Mouse (Mus musculus): ENCODE data around the gene Pam16.

DNA sequence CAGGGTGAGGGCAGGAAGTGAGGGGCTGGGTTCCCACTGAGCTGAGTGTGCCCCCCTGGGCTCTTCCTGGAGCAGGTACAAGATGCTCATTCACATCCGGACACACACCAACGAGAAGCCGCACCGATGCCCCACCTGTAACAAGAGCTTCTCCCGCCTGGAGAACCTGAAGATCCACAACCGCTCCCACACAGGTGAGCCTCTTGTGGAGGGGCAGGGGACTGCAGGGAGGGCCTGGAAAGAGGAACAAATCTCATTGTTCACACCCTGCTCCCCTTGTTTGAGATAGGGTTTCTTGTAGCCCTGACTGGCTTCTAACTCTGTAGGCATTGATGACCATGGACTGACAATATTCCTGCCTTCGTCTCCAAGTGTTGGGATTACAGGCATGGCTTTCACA is 13.1 kb downstream of the Pam16 start:
- no peak for TF ChIP-seq EP300 (IDR thresholded peaks at IDR 0.05; ENCODE audit: insufficient read depth, low read depth, low read length)
- TF ChIP-seq CTCF (IDR thresholded peaks at IDR 0.05; ENCODE audit: low read depth, low read length): peak; percentile 9
